Mouse (Mus musculus): ENCODE results near the gene Card11.

- no peak for TF ChIP-seq CTCF (IDR thresholded peaks at IDR 0.05; ENCODE audit: extremely low read depth, insufficient read depth, insufficient read length, insufficient replicate concordance)
- no peak for TF ChIP-seq POLR2A (IDR thresholded peaks at IDR 0.05; ENCODE audit: low read depth, low read length)
Measured at GRCm38 (mm10) chr5:140887871-140888270, 112.5 kb downstream of the Card11 start.
